Mouse (Mus musculus): ENCODE measurements around the gene Tubal3.

Tubal3 gene

DNA sequence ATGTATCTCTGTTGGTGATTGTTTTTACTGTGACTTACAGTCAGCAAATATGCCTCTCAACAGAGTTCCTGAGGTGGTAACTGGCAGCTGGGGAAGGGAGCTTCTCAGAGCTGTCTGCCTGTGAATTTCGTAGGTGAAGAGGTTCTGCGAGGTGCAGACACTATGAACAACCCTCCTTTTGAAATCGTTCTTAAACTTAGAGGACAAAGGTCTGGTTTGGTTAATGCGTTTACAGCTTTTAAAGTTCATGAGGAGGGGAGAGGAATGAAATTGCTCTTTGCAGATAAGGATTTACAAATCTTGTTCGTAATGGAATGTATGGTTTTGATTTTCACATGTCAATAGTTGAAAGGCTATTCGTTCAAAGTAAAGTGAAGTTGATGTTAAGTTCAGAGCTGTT lies 7.6 kb downstream of the Tubal3 start:
- no peak for DNase-seq

DNA sequence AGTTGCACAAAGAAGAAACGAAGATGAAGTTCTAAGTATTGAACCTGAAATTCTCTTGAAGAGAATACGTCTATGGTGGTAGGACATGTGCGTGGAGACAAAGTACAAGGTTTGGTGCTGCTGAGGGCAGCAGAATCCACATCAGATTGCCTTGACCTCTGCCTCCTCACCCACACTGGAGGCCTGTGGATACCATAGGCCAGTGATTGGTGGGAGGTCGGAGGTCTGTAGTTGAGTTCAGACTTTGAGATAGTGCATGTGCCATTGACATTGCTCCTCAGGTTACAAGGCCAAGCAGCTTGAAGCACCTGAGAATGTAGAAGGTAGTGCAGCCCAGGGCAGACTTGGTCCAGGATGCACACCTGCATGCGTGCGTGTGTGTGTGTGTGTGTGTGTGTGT lies 8.0 kb downstream of the Tubal3 start:
- no peak for DNase-seq

DNA sequence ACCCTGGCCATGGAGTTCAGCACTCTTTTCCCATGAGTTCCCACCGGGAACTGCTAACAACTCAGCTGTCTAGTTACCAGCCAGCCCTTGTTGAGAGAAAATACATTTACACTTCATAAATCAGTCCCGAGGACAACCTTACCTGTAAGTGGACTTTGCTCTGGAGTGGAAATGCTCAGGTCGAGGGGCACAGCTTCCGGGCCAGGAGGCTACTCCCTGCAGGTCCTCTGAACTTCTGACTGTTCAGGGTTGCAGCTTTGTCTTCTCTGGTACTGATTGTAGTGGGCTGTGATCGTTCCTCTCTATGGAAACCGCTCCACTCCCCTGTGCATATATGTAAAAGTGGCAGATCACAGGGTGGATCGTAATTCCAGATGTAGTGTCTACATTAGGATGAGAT lies 26.6 kb downstream of the Tubal3 start:
- DNase-seq = no peak

DNA sequence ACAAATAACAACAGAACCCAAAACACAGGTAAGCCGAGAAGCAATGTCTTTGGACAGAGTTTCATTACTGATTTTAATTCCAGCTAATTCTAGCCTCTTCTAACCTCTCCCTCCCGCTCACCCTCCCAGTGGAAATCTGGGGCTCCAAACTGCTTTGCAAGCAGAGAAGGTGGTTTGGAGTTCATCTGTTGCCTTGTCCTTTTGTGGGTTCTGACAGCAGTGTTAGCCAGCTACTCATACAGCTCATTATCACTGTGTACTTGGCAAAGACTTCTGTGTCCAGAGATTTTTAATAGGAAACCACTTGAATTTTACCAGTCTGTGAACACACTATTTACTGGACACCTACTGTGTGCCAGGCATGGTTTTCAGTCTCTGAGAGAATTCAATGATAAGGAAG lies 27.2 kb downstream of the Tubal3 start, which contains the start of gene Ucn3:
Gene Ucn3 (minus strand): TSS at position 101 of the 400 bp plus-strand sequence.
- DNase-seq = no peak

DNA sequence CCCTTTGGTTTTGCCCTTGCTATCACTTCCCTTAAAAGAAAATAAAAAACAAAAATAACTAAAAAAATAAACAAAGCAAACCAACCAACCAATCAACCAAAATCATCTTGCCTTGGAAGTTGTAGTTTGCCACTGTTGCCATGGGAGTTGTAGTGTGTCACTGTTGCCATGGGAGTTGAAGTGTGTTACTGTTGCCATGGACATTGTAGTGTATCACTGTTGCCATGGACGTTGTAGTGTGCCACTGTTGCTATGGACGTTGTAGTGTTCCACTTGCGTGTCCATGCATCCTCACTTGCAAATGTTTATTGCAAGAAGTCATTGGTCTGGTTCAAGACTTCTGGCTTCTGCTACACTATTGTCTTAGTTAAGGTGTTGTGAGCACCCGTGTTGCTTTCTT lies 29.2 kb downstream of the Tubal3 start:
- no peak for DNase-seq

DNA sequence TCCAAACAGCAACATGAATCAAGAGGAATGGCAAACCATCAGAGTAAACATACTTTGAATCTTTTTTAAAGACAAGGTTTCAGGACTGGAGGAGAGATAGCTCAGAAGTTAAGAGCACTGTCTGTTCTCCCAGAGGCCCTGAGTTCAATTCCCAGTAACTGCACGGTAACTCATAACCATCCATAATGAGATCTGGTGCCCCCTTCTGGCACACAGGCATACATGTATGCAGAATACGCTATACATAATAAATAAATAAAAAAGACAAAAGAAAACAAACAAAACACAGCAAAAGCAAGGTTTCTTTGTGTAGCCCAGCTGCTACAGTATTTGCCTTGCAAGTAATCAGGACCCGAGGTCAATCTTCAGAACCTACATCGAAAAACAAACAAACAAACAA lies 31.4 kb downstream of the Tubal3 start:
- no peak for DNase-seq

DNA sequence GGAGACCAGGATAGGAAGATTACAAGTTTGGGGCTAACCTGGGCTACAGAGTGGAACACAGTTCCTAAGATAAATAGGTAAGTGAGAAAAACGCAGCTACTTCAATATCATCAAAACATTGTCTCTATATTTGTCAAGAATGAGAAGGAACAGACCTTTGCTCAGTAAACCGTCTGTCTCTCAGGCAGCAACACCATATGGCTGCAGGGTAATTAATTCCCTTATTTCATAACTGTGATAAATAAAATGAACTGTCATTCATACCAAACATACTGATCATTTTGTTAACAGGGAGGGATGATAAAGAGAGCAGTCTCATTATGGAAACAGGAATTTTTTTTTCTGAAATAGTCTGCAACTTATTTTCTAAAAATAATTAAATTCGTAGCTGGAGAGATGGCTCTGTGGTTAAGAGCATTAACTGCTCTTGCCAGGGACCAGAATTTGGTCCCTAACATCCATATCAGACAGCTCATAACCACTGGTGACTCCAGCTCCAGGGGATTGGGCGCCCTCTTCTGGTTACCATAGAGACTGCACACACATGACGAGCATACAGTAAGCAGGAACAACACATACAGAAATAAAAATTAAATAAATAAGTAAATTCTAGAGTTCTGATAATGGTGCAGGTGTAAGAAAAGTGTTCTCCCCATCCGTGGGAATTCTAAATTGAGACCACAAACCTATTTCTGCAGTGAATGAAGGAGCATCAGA lies 33.3 kb downstream of the Tubal3 start:
- no peak for DNase-seq

DNA sequence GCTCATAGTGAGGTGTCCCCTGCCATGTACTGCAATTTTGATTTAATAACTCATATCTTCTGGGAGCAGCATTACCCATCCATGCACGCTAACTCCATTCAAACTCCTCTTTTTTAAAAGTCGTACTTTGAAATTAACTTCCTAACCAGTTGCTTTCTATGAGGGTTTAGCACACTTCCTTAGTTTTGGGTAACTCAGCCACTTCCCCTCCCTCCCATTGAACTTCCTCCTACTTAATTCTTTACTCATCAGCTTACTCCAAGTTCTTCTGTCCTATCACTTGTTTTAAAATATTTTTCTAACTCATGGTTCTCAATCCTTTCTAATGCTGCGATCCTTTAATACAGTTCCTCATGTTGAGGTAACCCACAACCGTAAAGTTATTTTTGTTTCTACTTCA lies 50.8 kb downstream of the Tubal3 start:
- no peak for DNase-seq
